Mouse (Mus musculus): ENCODE measurements around the gene Man1a.

The Man1a gene

GRCm38 (mm10) chr10:53917517-53917916 is 158.9 kb downstream of the Man1a start:
- DNase-seq (ENCODE audit: low spot score in 2 of 2) = no peak

GRCm38 (mm10) chr10:53915719-53916118 is 160.7 kb downstream of the Man1a start:
- no peak for DNase-seq (ENCODE audit: low spot score in 2 of 2)

GRCm38 (mm10) chr10:53914974-53915609 is 161.3 kb downstream of the Man1a start:
- DNase-seq (ENCODE audit: low spot score in 2 of 2) = no peak

GRCm38 (mm10) chr10:53913546-53914312 is 162.7 kb downstream of the Man1a start:
- DNase-seq (ENCODE audit: low spot score in 2 of 2) = no peak

GRCm38 (mm10) chr10:53889512-53889911 is 186.9 kb downstream of the Man1a start:
- DNase-seq (ENCODE audit: low spot score in 2 of 2) = no peak

GRCm38 (mm10) chr10:53888382-53889110 is 187.9 kb downstream of the Man1a start:
- DNase-seq (ENCODE audit: low spot score in 2 of 2) = no peak

GRCm38 (mm10) chr10:53886475-53886874 is 189.9 kb downstream of the Man1a start:
- no peak for DNase-seq (ENCODE audit: low spot score in 2 of 2)

- DNase-seq (ENCODE audit: low spot score in 2 of 2) = no peak
Observed at GRCm38 (mm10) chr10:53881310-53881709, 195.1 kb downstream of the Man1a start.

- no peak for DNase-seq (ENCODE audit: low spot score in 2 of 2)
Observed at GRCm38 (mm10) chr10:53875896-53876295, 200.5 kb downstream of the Man1a start.

GRCm38 (mm10) chr10:53874191-53874590 is 202.2 kb downstream of the Man1a start:
- no peak for DNase-seq (ENCODE audit: low spot score in 2 of 2)

- DNase-seq (ENCODE audit: low spot score in 2 of 2) = peak; percentile 77 to 81
Observed at GRCm38 (mm10) chr10:53863486-53864357, 212.7 kb downstream of the Man1a start.

GRCm38 (mm10) chr10:53859879-53860278 is 216.5 kb downstream of the Man1a start:
- DNase-seq (ENCODE audit: low spot score in 2 of 2) = no peak

GRCm38 (mm10) chr10:53859224-53859623 is 217.2 kb downstream of the Man1a start:
- DNase-seq (ENCODE audit: low spot score in 2 of 2) = no peak
